ENCODE assay signal across 8 mouse cellular contexts in the genomic region with DNA sequence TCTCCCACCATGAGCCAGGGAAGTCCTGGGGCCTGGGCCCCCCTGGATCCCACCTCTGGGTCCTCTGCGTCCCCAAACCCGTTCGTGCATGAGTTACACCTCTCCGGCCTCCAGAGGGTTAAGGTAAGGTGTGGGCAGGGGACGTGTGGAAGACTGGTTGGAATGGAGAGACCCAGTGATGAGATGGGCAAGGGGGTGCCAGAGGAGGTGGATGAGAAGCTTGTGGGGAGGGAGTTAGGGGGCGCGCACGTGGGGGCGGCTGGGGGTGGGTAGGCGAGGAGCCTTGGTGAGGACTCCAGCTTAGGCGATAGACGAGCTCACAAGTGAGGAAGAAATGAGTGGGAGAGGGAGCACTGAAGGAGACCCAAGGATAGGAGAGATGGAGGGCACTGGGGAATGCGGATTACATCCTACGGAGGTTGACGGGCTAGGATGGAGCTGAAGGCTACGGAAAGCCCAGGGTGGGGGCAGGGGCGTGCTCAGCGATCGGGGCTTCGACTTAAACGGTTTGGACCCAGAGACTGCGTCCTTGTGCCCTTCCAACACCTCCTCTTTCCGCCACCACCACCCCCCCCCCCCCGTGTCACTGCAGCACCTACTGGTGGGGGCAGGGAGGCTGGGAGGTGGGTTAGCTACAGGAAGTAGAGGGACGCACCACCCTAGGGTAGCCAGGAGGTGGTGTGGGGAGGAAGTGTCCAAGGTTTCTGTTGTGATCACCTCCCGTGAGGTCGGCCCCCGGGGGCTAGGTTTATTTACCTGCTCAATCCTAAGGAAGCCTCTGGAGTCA. TPM values are rescaled to one million over a fixed set of nuclear protein-coding genes. Genes with fewer than 3 reads are reported as not detected.
DNase-seq lines count a peak whose midpoint lies in the region; ATAC-seq and TF ChIP-seq lines count a peak whose summit lies in the region.

No protein-coding gene starts in this region.

- DNase-seq in adrenal gland, postnatal 14 days: peak; percentile 30
- DNase-seq in adrenal gland, adult 8-10 months: no peak
- DNase-seq in ES-CJ7 (ENCODE audit: low read depth, low spot score) (peak; percentile 38), liver (peak; percentile 18)
- DNase-seq in heart, postnatal 4 days: peak; percentile 20
- DNase-seq in thymus, postnatal 36 days: peak; percentile 31 to 55

- ATAC-seq in common myeloid progenitor, adult 5-6 weeks (replicated peaks; ENCODE audit: low read depth, poor library complexity, severe bottlenecking): peak; percentile 45

- peak overlapping the region; percentile 53 for H3ac ChIP-seq in myocyte (ENCODE audit: control insufficient read depth, insufficient read length)

- peak overlapping the region; percentile 83 for H3K4me2 ChIP-seq in myocyte (ENCODE audit: low read depth)

- no peak for TF ChIP-seq POLR2A in myocyte (IDR thresholded peaks at IDR 0.05; ENCODE audit: insufficient read length, low read depth)

- H3K36me3 ChIP-seq in myocyte (ENCODE audit: control insufficient read depth, insufficient read depth): no peaks in the 10 kb centered on the region

- H3K4me3 ChIP-seq in myocyte: peak overlapping the region; percentile 72

- H3K79me2 ChIP-seq in myocyte (ENCODE audit: control insufficient read depth, insufficient read depth): peaks cover 5% of the 10 kb centered on the region

- H3K27me3 ChIP-seq in myocyte (ENCODE audit: control insufficient read depth, insufficient read depth, insufficient read length): no peaks in the 10 kb centered on the region

TF ChIP-seq in myocyte, 11 proteins besides CTCF, POLR2A, EP300 and RAD21:
- TF ChIP-seq MYOG (IDR thresholded peaks at IDR 0.05; ENCODE audit: control insufficient read depth in 1 of 3, insufficient read depth in 1 of 3, insufficient read length in 2 of 3, low read depth in 2 of 3) (no peak), CEBPB (IDR thresholded peaks at IDR 0.05; ENCODE audit: insufficient read depth, poor library complexity, severe bottlenecking) (no peak), E2F4 (IDR thresholded peaks at IDR 0.05; ENCODE audit: insufficient read depth) (no peak), SRF (IDR thresholded peaks at IDR 0.05; ENCODE audit: control insufficient read depth, insufficient read length, low read depth) (no peak), POLR2AphosphoS2 (IDR thresholded peaks at IDR 0.05; ENCODE audit: insufficient read length, low read depth) (no peak), MYOD1 (IDR thresholded peaks at IDR 0.05; ENCODE audit: control insufficient read depth in 1 of 3, insufficient read length in 2 of 3, low read depth in 2 of 3) (no peak), REST (IDR thresholded peaks at IDR 0.05; ENCODE audit: insufficient read depth, insufficient read length) (no peak)

RNA-seq across cellular contexts. Expression of a gene that starts 0.9 kb away (rescaled TPM):
- total RNA-seq in adrenal gland, postnatal 14 days (2021): 6.6 and 6.9 TPM in 2 replicates
- total RNA-seq in adrenal gland, adult 8-10 months (2022): 10 to 100 TPM in 1 of 4 experiments, 1 to 10 TPM in 3; 5.1 to 10.7 (median 7.1) TPM
- total RNA-seq in common myeloid progenitor, adult 5-6 weeks (2017): 3.1 and 13.2 TPM in 2 replicates
- 1 to 10 TPM; 6.6 to 7.7 TPM for total RNA-seq in heart, postnatal 4 days (2021)
- polyA plus RNA-seq in myocyte (2012; fragmentation: generic; extraction: Trizol): 32.8 TPM

RNA-seq across cellular contexts. Expression of a gene that starts 19.0 kb away (rescaled TPM):
- total RNA-seq in adrenal gland, postnatal 14 days (2021): not detected in 2 replicates
- total RNA-seq in adrenal gland, adult 8-10 months (2022): under 1 TPM in 1 of 4 experiments, not detected in 3; 0.06 TPM
- not detected in 2 replicates for total RNA-seq in common myeloid progenitor, adult 5-6 weeks (2017)
- not detected for total RNA-seq in heart, postnatal 4 days (2021)
- polyA plus RNA-seq in myocyte (2012; fragmentation: generic; extraction: Trizol): not detected

RNA-seq across cellular contexts. Expression of a gene that starts 21.6 kb away (rescaled TPM):
- 128 and 139 TPM in 2 replicates for total RNA-seq in adrenal gland, postnatal 14 days (2021)
- total RNA-seq in adrenal gland, adult 8-10 months (2022): 100 to 1,000 TPM in 2 of 4 experiments, 10 to 100 TPM in 2; 77.3 to 151 (median 111) TPM
- 132 and 136 TPM in 2 replicates for total RNA-seq in common myeloid progenitor, adult 5-6 weeks (2017)
- 10 to 100 TPM; 64.1 to 65.4 TPM for total RNA-seq in heart, postnatal 4 days (2021)
- polyA plus RNA-seq in myocyte (2012; fragmentation: generic; extraction: Trizol): 129 TPM

RNA-seq across cellular contexts. Expression of a gene that starts 25.5 kb away (rescaled TPM):
- 35.0 and 48.5 TPM in 2 replicates for total RNA-seq in adrenal gland, postnatal 14 days (2021)
- 10 to 100 TPM; 41.1 to 56.3 (median 49.1) TPM for total RNA-seq in adrenal gland, adult 8-10 months (2022)
- 68.2 and 85.0 TPM in 2 replicates for total RNA-seq in common myeloid progenitor, adult 5-6 weeks (2017)
- total RNA-seq in heart, postnatal 4 days (2021): 10 to 100 TPM; 35.5 to 36.5 TPM
- polyA plus RNA-seq in myocyte (2012; fragmentation: generic; extraction: Trizol): 7.0 TPM

RNA-seq across cellular contexts. Expression of a gene that starts 26.0 kb away (rescaled TPM):
- not detected in 2 replicates for total RNA-seq in adrenal gland, postnatal 14 days (2021)
- total RNA-seq in adrenal gland, adult 8-10 months (2022): 1 to 10 TPM in 1 of 4 experiments, not detected in 3; 1.5 TPM
- not detected in 2 replicates for total RNA-seq in common myeloid progenitor, adult 5-6 weeks (2017)
- total RNA-seq in heart, postnatal 4 days (2021): not detected
- polyA plus RNA-seq in myocyte (2012; fragmentation: generic; extraction: Trizol): not detected
